Mouse (Mus musculus) adrenal gland, postnatal 14 days (tissue): Measurements from ENCODE around the gene Tnnt3. TPM values are rescaled to one million over a fixed set of nuclear protein-coding genes. Genes with fewer than 3 reads are reported as not detected.

Source experiments
- DNase-seq: peaks from one replicate; pipeline ENCODE4 v3.0.0; 2021; ENCODE audit warnings: mixed read lengths
- total RNA-seq: library from RNA; stranded (reverse); gene quantifications from 2 replicates; pipeline ENCODE4 v1.2.3, GENCODE M21; 2021

The Tnnt3 gene
- total RNA-seq, 1 experiment from 2014 or later = 1.1 TPM

DNA sequence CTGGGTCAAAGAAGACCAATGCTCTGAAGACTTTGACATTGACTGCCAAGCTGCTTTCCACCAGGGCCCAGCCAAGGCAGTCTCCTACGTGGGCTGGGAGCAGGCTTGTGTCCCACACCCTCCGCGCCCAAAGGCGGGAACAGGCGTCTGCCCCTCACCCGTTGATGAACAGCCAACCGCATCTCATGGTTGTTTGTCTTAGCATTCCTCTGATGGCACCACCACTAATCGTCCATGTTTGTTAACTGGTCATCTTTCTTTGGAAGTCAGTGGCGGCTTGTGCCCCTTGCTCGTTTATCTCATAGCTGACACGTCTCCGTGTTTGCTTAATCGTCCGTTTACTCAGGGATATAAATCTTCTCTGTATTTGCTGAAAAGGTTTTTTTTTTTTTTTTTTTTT, 10.9 kb downstream of the Tnnt3 start:
- DNase-seq = no peak

GRCm38 (mm10) chr7:142510021-142510777, 11.6 kb downstream of the Tnnt3 start:
- DNase-seq = no peak

DNA sequence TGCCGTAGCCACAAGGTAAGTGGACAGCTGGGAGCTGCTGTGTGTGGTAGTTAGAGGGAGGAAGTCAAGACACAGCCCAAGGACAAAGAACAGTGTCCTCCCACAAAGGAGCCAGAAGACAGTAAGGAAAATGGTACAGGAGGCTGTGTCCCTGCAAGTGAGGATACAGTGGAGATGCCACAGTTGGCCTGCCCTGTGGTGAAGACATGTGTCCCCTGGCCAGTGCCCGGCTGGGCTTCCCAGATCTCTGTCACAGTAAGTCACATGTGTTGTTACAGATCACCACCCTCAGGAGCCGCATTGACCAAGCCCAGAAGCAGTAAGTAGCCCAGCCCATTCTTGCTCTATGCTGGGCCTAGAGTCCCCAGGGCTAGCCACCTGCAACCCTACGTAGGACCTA, 15.4 kb downstream of the Tnnt3 start:
- no peak for DNase-seq

- no peak for DNase-seq
Measured at GRCm38 (mm10) chr7:142516221-142516978, 17.8 kb downstream of the Tnnt3 start.

DNA sequence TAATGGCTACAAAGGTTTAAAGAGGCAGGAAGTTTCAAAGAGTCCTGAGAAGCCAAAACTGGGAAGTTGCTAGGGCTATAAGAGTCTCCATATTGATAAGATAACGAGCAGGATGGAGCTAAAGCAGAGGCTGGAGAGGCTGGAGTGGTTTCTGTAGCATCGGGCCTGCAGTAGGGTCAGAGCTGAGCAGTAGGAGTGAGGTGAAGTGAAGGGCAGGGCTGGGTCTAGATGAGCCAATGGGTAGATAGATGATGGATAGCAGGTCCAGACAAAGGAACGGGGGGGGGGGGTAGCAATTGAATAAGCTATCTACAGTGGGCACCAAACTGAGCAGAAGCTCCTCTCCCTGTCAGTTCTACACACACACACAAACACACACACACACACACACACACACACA, 18.9 kb downstream of the Tnnt3 start:
- DNase-seq = no peak

- no peak for DNase-seq
Measured at GRCm38 (mm10) chr7:142520331-142520730, 21.7 kb downstream of the Tnnt3 start.

GRCm38 (mm10) chr7:142522352-142522751, 23.7 kb downstream of the Tnnt3 start:
- DNase-seq = peak; percentile 54

DNA sequence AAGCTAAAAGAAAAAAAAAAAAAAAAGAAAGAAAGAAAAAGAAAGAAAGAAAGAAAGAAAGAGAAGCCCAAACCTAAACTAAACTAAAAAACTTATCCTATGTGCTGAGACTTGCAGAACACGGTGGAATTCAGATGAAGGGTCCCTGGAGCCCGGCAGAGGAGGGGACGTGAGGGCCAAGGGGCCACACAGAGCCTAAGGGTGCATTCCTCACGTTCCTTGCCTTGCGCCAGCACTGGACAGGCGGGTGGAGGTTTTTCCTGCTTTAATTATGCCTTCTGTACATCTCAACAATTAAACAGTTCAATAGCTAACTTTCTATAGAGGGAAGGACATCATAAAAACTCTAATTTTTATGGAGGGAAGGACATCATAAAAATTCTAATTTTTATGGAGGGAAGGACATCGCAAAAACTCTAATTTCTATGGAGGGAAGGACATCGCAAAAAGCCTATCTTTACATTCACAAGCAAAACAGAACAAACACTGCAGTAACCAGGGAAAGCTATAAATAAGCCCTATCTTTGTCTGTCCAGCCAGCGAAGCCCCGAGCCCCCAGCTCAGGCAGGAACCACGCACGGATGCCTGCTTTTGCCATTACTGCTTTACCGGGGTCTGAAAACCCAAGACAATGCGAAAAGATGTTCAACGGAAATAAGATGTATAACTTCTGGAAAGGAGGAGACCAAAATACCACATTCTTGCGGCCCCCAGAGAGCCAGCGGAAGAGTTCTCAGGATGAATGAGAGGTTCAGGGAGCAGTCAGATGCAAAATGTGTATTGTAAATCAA, 24.8 kb downstream of the Tnnt3 start:
- no peak for DNase-seq

GRCm38 (mm10) chr7:142525342-142526178, 26.9 kb downstream of the Tnnt3 start:
- no peak for DNase-seq

GRCm38 (mm10) chr7:142529350-142529749, 30.7 kb downstream of the Tnnt3 start:
- no peak for DNase-seq

DNA sequence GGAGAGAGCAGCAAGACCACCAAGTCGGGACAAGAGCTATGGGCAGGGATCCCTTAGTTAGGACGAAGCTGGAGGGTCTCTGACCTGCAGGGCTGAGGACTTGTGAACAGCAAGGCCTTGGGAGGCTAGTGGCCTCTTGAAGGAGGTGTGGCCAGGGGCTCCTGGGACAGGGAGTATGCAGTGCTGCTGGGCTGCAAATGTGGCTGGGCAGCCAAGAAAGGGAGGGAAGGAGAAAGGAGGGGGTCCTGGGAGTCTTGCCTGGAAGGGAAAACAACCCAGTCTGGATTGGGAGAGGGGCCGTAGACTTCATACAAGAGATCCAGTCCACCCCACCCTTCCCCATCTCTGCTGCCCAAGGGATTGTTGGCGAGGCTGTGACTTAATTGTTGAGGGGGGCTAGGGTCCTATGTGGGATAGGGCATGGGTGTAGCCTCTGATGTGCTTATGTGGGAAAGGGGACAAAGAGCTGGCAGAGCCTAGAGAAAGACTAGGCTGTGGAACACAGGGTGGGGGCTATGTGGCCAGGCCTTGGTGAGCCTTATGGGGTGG, 33.4 kb downstream of the Tnnt3 start:
- DNase-seq = no peak

GRCm38 (mm10) chr7:142532671-142533058, 34.0 kb downstream of the Tnnt3 start, which contains the start of gene Mrpl23:
TSS of gene Mrpl23 (plus strand) at chr7:142532686.
- no peak for DNase-seq

- DNase-seq = peak; percentile 94
Measured at GRCm38 (mm10) chr7:142533059-142533855, 34.6 kb downstream of the Tnnt3 start.

DNA sequence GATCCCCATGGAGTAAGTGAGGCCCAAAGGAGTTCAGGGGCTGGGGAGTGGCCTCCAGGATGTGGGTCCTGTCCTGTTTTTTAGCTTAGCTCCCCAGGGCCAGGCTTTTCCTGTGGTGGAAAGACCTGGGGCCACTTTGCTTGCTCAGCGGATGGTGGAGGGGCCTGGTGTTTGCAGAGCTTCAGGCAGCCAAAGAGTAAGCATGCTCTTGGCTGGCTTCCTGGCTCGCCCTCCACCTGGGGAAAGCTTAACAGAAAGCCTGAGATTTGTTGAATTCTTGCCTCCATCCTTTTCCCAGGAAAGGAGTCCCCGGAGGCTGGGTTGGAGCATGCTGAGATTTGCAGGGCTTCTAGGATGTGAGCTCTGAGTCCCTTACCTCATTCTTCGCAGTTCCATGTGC, 36.5 kb downstream of the Tnnt3 start:
- no peak for DNase-seq

GRCm38 (mm10) chr7:142535832-142536231, 37.2 kb downstream of the Tnnt3 start:
- no peak for DNase-seq

- DNase-seq = no peak
Measured at GRCm38 (mm10) chr7:142537181-142537580, 38.5 kb downstream of the Tnnt3 start.

DNA sequence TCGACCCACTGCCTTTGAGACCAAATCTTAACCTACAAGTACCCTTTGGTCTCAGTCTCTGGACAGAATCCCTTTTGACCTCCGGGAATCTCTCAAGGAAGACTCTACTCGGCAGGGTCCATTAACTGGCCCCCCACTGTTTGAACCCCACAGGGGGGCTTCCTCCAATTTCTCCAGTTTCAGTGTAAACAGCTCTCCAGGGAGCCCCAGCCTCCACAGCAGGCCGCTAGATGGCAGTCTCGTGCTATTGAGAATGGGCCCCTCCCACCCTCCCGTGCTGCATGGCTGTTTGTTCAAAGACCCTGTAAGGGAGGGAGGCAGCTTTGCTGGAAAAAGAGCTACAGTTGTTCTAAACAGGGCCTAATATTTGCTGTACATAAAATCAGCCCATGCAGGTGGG, 39.2 kb downstream of the Tnnt3 start:
- DNase-seq = peak; percentile 78

DNA sequence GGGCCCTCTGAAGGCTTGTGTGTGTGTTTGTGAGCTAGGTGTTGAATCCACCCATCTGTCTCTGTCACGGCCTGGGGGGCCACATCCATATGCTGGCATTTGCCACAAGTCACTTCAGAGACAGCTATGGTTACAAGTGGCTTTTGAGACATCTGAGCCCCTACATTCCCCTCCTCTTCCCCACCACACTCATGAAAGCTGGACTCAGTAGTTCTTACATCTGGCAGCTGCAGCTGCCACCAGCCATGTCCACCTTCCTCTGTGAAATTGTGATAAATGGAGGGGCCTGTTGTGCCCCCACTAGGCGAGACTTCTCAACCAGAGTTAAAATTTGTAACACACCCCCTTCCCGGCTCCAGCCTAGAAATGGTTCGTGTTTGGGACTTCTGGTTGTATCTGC, 39.7 kb downstream of the Tnnt3 start:
- no peak for DNase-seq

DNA sequence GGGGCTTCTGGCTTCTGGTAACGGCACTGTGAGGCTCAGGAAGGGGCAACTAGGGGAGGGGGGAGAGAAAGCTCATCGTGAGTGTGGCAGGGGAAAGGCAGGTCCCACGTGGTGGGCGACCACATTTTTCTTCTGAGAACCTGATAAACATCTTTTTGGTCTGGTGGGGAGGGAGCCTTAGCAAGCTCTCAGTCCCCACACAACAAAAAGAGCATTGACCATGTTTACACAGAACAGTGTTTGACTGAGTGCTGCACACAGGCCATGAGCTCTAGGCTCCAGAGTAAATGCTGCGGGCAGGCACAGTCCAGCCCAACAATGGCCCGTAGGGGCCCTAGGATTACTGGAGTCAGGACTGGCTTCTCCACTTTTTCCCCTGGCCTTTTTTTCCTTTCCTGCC, 40.1 kb downstream of the Tnnt3 start:
- DNase-seq = no peak

DNA sequence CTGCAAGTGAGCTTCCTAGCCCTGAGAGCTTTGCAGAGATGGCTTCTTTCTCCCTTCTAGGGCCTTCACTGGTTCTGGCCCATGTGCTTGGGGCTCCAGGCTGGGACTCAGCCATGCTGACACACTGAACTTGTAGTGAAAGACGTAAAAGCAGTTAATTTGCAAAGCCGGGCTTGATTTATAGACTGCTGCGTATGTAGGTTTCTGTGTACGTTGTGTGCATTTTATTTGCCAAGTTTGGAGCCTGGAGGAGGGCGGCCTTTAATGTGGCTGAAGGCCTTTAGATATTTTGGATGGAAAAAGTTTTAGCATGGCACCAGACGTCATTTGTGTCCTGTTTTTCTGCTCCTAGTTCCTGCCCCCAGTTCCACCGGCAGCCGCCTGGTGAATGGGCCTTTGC, 41.2 kb downstream of the Tnnt3 start:
- DNase-seq = no peak
